Mouse (Mus musculus): Measurements from ENCODE around the gene Olfr1355. TPM values are rescaled to one million over a fixed set of nuclear protein-coding genes. Genes with fewer than 3 reads are reported as not detected.
"Not testable (repeated sequence)": the region's sequence is repeated elsewhere in the genome, so short reads cannot be mapped to it uniquely, and the experiment has no call there.

Olfr1355 gene
- polyA plus RNA-seq (2014; fragmentation: Nextera tagmentation; extraction: Ambion mirVana) = 0.07 TPM in 1 of 2 replicates, not detected in the other

GRCm38 (mm10) chr10:78875240-78875639 lies at the start of gene Olfr1355:
Gene Olfr1355 (plus strand): TSS chr10:78875540.
- no peak within 1 kb of the TSS for H3K4me2 ChIP-seq
- no peak within 1 kb of the TSS for H3K9ac ChIP-seq
- H3K4me1 ChIP-seq (ENCODE audit: insufficient read depth) = no peaks in the 10 kb centered on the region
- H3K27me3 ChIP-seq (ENCODE audit: insufficient read depth, low read length) = no peaks in the 10 kb centered on the region
- no peak for TF ChIP-seq CTCF (IDR thresholded peaks at IDR 0.05; ENCODE audit: low read depth)
- DNase-seq (no peak), ATAC-seq (ENCODE audit: insufficient read depth) (no peak)
- H3K4me3 ChIP-seq (ENCODE audit: low read depth, low read length) = no peak within 1 kb of the TSS
- no peaks in the 10 kb centered on the region for H3K9me3 ChIP-seq (ENCODE audit: low read depth, low read length)
- H3K36me3 ChIP-seq (ENCODE audit: insufficient read depth) = no peaks in the 10 kb centered on the region
- WGBS = 57% methylated on average over 2 of the region's 2 CpGs
- H3K27ac ChIP-seq (ENCODE audit: low read depth) = no peak within 1 kb of the TSS

GRCm38 (mm10) chr10:78840456-78840855 lies 34.9 kb upstream of the Olfr1355 start:
- H3K4me3 ChIP-seq (ENCODE audit: low read depth, low read length); H3K9ac ChIP-seq; H3K9me3 ChIP-seq (ENCODE audit: low read depth, low read length); H3K4me1 ChIP-seq (ENCODE audit: insufficient read depth); DNase-seq; H3K36me3 ChIP-seq (ENCODE audit: insufficient read depth); H3K27me3 ChIP-seq (ENCODE audit: insufficient read depth, low read length); ATAC-seq (ENCODE audit: insufficient read depth); H3K4me2 ChIP-seq; H3K27ac ChIP-seq (ENCODE audit: low read depth): not testable (repeated sequence)
- 92% methylated on average over 12 of the region's 12 CpGs for WGBS

- ATAC-seq (ENCODE audit: insufficient read depth) (no peak), DNase-seq (no peak)
- Histone ChIP-seq H3K4me1 (ENCODE audit: insufficient read depth) (no peaks in the 10 kb centered on the region), H3K27ac (ENCODE audit: low read depth) (no peak within 1 kb of the TSS), H3K27me3 (ENCODE audit: insufficient read depth, low read length) (no peaks in the 10 kb centered on the region), H3K4me2 (no peak within 1 kb of the TSS), H3K36me3 (ENCODE audit: insufficient read depth) (no peaks in the 10 kb centered on the region), H3K4me3 (ENCODE audit: low read depth, low read length) (no peak within 1 kb of the TSS), H3K9me3 (ENCODE audit: low read depth, low read length) (no peaks in the 10 kb centered on the region), H3K9ac (no peak within 1 kb of the TSS)
- no peak for TF ChIP-seq CTCF (IDR thresholded peaks at IDR 0.05; ENCODE audit: low read depth)
- 71% methylated on average over 2 of the region's 2 CpGs for WGBS
Measured at GRCm38 (mm10) chr10:78852066-78852465, 23.3 kb upstream of the Olfr1355 start, which contains the start of gene Olfr1356. Gene Olfr1356 (minus strand): TSS chr10:78852166.

GRCm38 (mm10) chr10:78912871-78913270 lies 37.5 kb downstream of the Olfr1355 start, which contains the start of gene Olfr1354:
Gene Olfr1354 (plus strand): TSS chr10:78913171.
- H3K36me3 ChIP-seq (ENCODE audit: insufficient read depth); H3K4me1 ChIP-seq (ENCODE audit: insufficient read depth); DNase-seq; H3K4me2 ChIP-seq; H3K9ac ChIP-seq; H3K4me3 ChIP-seq (ENCODE audit: low read depth, low read length); H3K27me3 ChIP-seq (ENCODE audit: insufficient read depth, low read length); H3K9me3 ChIP-seq (ENCODE audit: low read depth, low read length); ATAC-seq (ENCODE audit: insufficient read depth); H3K27ac ChIP-seq (ENCODE audit: low read depth): not testable (repeated sequence)
- 75% methylated on average over 1 of the region's 1 CpGs for WGBS

Other genes with a start within 250 kb of the Olfr1355 start
- not detected in 2 replicates for gene Casp14, start 157.2 kb upstream of the Olfr1355 start, polyA plus RNA-seq (2014; fragmentation: Nextera tagmentation; extraction: Ambion mirVana)
- 0.18 and 0.21 TPM in 2 replicates for gene Ccdc105, start 122.5 kb upstream of the Olfr1355 start, polyA plus RNA-seq (2014; fragmentation: Nextera tagmentation; extraction: Ambion mirVana)
- 0.77 and 1.1 TPM in 2 replicates for gene Slc1a6, start 95.0 kb upstream of the Olfr1355 start, polyA plus RNA-seq (2014; fragmentation: Nextera tagmentation; extraction: Ambion mirVana)
- gene Olfr1356, start 23.4 kb upstream of the Olfr1355 start, polyA plus RNA-seq (2014; fragmentation: Nextera tagmentation; extraction: Ambion mirVana) = not detected in 2 replicates
- not detected in 2 replicates for gene Olfr1354, start 37.6 kb downstream of the Olfr1355 start, polyA plus RNA-seq (2014; fragmentation: Nextera tagmentation; extraction: Ambion mirVana)
- gene Olfr8, start 75.1 kb downstream of the Olfr1355 start, polyA plus RNA-seq (2014; fragmentation: Nextera tagmentation; extraction: Ambion mirVana) = not detected in 2 replicates
- gene Olfr1353, start 87.8 kb downstream of the Olfr1355 start, polyA plus RNA-seq (2014; fragmentation: Nextera tagmentation; extraction: Ambion mirVana) = not detected in 2 replicates
- gene Olfr1352, start 105.5 kb downstream of the Olfr1355 start, polyA plus RNA-seq (2014; fragmentation: Nextera tagmentation; extraction: Ambion mirVana) = not detected in 2 replicates
- not detected in 2 replicates for gene Olfr1351, start 136.9 kb downstream of the Olfr1355 start, polyA plus RNA-seq (2014; fragmentation: Nextera tagmentation; extraction: Ambion mirVana)
- 0.11 and 0.20 TPM in 2 replicates for gene Olfr57, start 153.2 kb downstream of the Olfr1355 start, polyA plus RNA-seq (2014; fragmentation: Nextera tagmentation; extraction: Ambion mirVana)
- gene 2610008E11Rik, start 222.1 kb downstream of the Olfr1355 start, polyA plus RNA-seq (2014; fragmentation: Nextera tagmentation; extraction: Ambion mirVana) = 30.9 and 33.9 TPM in 2 replicates

All from lung, embryonic 14.5 days (tissue).